Mouse (Mus musculus): ENCODE results near the gene Ano5.

DNA sequence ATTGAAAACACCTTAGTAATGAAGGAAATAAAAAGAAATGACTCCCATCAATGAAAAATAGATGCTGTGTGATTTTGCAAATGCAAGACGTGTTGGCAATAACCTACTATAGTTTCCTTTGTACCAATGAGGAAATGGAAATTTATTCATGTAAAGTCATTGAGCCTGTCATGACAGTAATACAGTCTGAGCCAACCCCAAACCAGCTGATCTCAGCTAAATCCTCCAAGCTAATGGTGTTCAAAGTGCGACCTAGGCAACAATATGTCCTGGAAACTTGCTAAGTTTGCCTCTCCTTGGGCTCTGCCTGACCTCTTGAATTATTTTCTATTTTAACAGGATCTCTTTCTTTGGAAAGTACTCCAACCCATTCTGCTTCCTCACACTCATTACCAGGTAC lies 107.6 kb downstream of the Ano5 start:
- no peak for TF ChIP-seq POLR2A (IDR thresholded peaks at IDR 0.05; ENCODE audit: extremely low read depth, insufficient read depth, low read length)
- TF ChIP-seq CTCF (IDR thresholded peaks at IDR 0.05; ENCODE audit: extremely low read depth, insufficient read depth, low read length): no peak
